8 mouse cellular contexts compared by ENCODE assay signal in genomic region chr11:28853102-28853800, GRCm38 (mm10). TPM values are rescaled to one million over a fixed set of nuclear protein-coding genes. Genes with fewer than 3 reads are reported as not detected.
DNase-seq lines count a peak whose midpoint lies in the region; ATAC-seq and TF ChIP-seq lines count a peak whose summit lies in the region.

Gene Efemp1, plus strand, starts transcription at chr11:28853204.

- H3K9ac ChIP-seq in ES-Bruce4 (ENCODE audit: low read depth, poor library complexity, severe bottlenecking): peak within 1 kb of the TSS; percentile 36; the same call in 1 of the 2 replicates
- H3K9ac ChIP-seq in hindbrain, embryonic 16.5 days (ENCODE audit: low read depth, low read length): peak within 1 kb of the TSS; percentile 36

- no peaks in the 10 kb centered on the region for H3K9me3 ChIP-seq in ES-Bruce4 (replicated peaks; ENCODE audit: control insufficient read depth, insufficient read depth, low read length, poor library complexity, severe bottlenecking)
- no peaks in the 10 kb centered on the region for H3K9me3 ChIP-seq in hindbrain, embryonic 16.5 days (ENCODE audit: control insufficient read depth, low read length)

- WGBS in hindbrain, embryonic 16.5 days: under 1% methylated on average over 30 of the region's 30 CpGs

- intact Hi-C loops in gastrocnemius, postnatal 14 days (cut with DNase I; ENCODE audit: low total_unique reads): no loop called here
- intact Hi-C loops in left cerebral cortex, adult 2 months (cut with DNase I): no loop called here

- H3K27ac ChIP-seq in ES-Bruce4 (ENCODE audit: insufficient read depth, low read length): no peak within 1 kb of the TSS
- no peak within 1 kb of the TSS for H3K27ac ChIP-seq in hindbrain, embryonic 16.5 days (ENCODE audit: low read depth, low read length)
- H3K27ac ChIP-seq in left cerebral cortex, adult 2 months: no peak within 1 kb of the TSS

- peaks cover 1% of the 10 kb centered on the region for H3K4me1 ChIP-seq in ES-Bruce4 (ENCODE audit: control insufficient read depth, insufficient read depth, low read length)
- peaks cover 4% of the 10 kb centered on the region for H3K4me1 ChIP-seq in hindbrain, embryonic 16.5 days (ENCODE audit: control insufficient read depth, insufficient read depth, low read depth, low read length)

- peak within 1 kb of the TSS; percentile 78 for H3K4me2 ChIP-seq in hindbrain, embryonic 16.5 days (ENCODE audit: low read length)

- no peaks in the 10 kb centered on the region for H3K36me3 ChIP-seq in ES-Bruce4 (ENCODE audit: control insufficient read depth, insufficient read depth, low read length, poor library complexity, severe bottlenecking)
- no peaks in the 10 kb centered on the region for H3K36me3 ChIP-seq in hindbrain, embryonic 16.5 days (ENCODE audit: control insufficient read depth, insufficient read depth, low read length)

- TF ChIP-seq POLR2A in ES-Bruce4 (IDR thresholded peaks at IDR 0.05; ENCODE audit: insufficient read depth, low read length): no peak

- H3K27me3 ChIP-seq in ES-Bruce4 (ENCODE audit: control insufficient read depth, insufficient read depth, low read length, poor library complexity, severe bottlenecking): no peaks in the 10 kb centered on the region
- 0 out of 2 replicates have a peak, but pooled peaks cover 3% of the 10 kb centered on the region for H3K27me3 ChIP-seq in hindbrain, embryonic 16.5 days (replicated peaks; ENCODE audit: control insufficient read depth, insufficient read depth, low read length)

- peak within 1 kb of the TSS; percentile 49 for H3K4me3 ChIP-seq in ES-Bruce4 (ENCODE audit: low read depth, low read length)
- peak within 1 kb of the TSS; percentile 58 for H3K4me3 ChIP-seq in hindbrain, embryonic 16.5 days (ENCODE audit: low read length)
- H3K4me3 ChIP-seq in left cerebral cortex, adult 2 months: peak within 1 kb of the TSS; percentile 51

- peak; percentile 79 for ATAC-seq in hindbrain, embryonic 16.5 days

- no peak for DNase-seq in adrenal gland, postnatal 4 days (ENCODE audit: low spot score in 2 of 2)
- peak; percentile 12 for DNase-seq in gastrocnemius, postnatal 14 days
- DNase-seq in left cerebral cortex, adult 2 months (ENCODE audit: extremely low spot score in 1 of 2, low spot score in 2 of 2): peak; percentile 13 to 36
- peak; percentile 67 for DNase-seq in lung, postnatal 36 days
- peak; percentile 14 for DNase-seq in right cerebral cortex, postnatal 25 days
- DNase-seq in MN1 (ENCODE audit: low spot score): no peak

- TF ChIP-seq CTCF in ES-Bruce4 (IDR thresholded peaks at IDR 0.05; ENCODE audit: low read depth, low read length): no peak
- no peak for TF ChIP-seq CTCF in left cerebral cortex, adult 2 months (IDR thresholded peaks at IDR 0.05)

- 0 out of 2 replicates have a peak, but pooled peaks have one; percentile 29 for TF ChIP-seq EP300 in ES-Bruce4 (IDR thresholded peaks at IDR 0.05; ENCODE audit: insufficient read depth, low read depth, low read length)

RNA-seq across cellular contexts. Expression of gene Efemp1, which starts in this region (rescaled TPM):
- 27.4 and 31.2 TPM in 2 replicates for polyA plus RNA-seq in ES-Bruce4 (2011; ENCODE audit: insufficient read depth, insufficient read length, low read depth, missing spikeins)
- total RNA-seq in adrenal gland, postnatal 4 days (2021): 10 to 100 TPM; 14.4 to 15.4 TPM
- 10 to 100 TPM; 11.5 to 16.2 TPM for total RNA-seq in gastrocnemius, postnatal 14 days (2021)
- 5.8 and 6.3 TPM in 2 replicates for polyA plus RNA-seq in hindbrain, embryonic 16.5 days (2015; fragmentation: Nextera tagmentation; extraction: Ambion mirVana)
- 10 to 100 TPM; 10.5 TPM for total RNA-seq in left cerebral cortex, adult 2 months (2021)

Comparison
In these comparisons a context has a peak if more than half of its experiments do, and no peak if none do; other contexts are left out.
1. DNase-seq: peak in gastrocnemius, postnatal 14 days (single experiment), left cerebral cortex, adult 2 months (2 of 2), lung, postnatal 36 days (single experiment) and right cerebral cortex, postnatal 25 days (single experiment); none in adrenal gland, postnatal 4 days (0 of 2) and MN1 (single experiment).
2. Peak in every context shown above with its lines, with median percentiles within 50 percentile points of each other: H3K4me3 ChIP-seq.